Mouse (Mus musculus): ENCODE results near the gene Sec61a1.

Sec61a1 gene

GRCm38 (mm10) chr6:88518404-88519263 lies at the start of gene Sec61a1:
Gene Sec61a1, minus strand, starts transcription at chr6:88518905.
- DNase-seq (ENCODE audit: low spot score in 2 of 2): peak; percentile 91 to 96

- no peak for DNase-seq (ENCODE audit: low spot score in 2 of 2)
These were observed 48.0 kb upstream of the Sec61a1 start for GRCm38 (mm10) chr6:88566676-88567075.

- DNase-seq (ENCODE audit: low spot score in 2 of 2): no peak
These were observed 46.3 kb upstream of the Sec61a1 start for GRCm38 (mm10) chr6:88565033-88565432.

GRCm38 (mm10) chr6:88560156-88560555 lies 41.5 kb upstream of the Sec61a1 start:
- no peak for DNase-seq (ENCODE audit: low spot score in 2 of 2)

- DNase-seq (ENCODE audit: low spot score in 2 of 2): no peak
These were observed 41.0 kb upstream of the Sec61a1 start for GRCm38 (mm10) chr6:88559688-88560087.

- DNase-seq (ENCODE audit: low spot score in 2 of 2): no peak
These were observed 39.4 kb upstream of the Sec61a1 start for GRCm38 (mm10) chr6:88558076-88558475.

GRCm38 (mm10) chr6:88557548-88557947 lies 38.8 kb upstream of the Sec61a1 start:
- DNase-seq (ENCODE audit: low spot score in 2 of 2): no peak

GRCm38 (mm10) chr6:88549916-88550315 lies 31.2 kb upstream of the Sec61a1 start:
- no peak for DNase-seq (ENCODE audit: low spot score in 2 of 2)

- DNase-seq (ENCODE audit: low spot score in 2 of 2): peak; percentile 53 to 57
These were observed 30.6 kb upstream of the Sec61a1 start for GRCm38 (mm10) chr6:88549137-88549814.

- no peak for DNase-seq (ENCODE audit: low spot score in 2 of 2)
These were observed 29.8 kb upstream of the Sec61a1 start for GRCm38 (mm10) chr6:88548405-88549049.

GRCm38 (mm10) chr6:88545397-88545790 lies 26.7 kb upstream of the Sec61a1 start:
- no peak for DNase-seq (ENCODE audit: low spot score in 2 of 2)

- no peak for DNase-seq (ENCODE audit: low spot score in 2 of 2)
These were observed 26.1 kb upstream of the Sec61a1 start for GRCm38 (mm10) chr6:88544644-88545396.

- DNase-seq (ENCODE audit: low spot score in 2 of 2): no peak
These were observed 25.5 kb upstream of the Sec61a1 start for GRCm38 (mm10) chr6:88544241-88544640.

- DNase-seq (ENCODE audit: low spot score in 2 of 2): no peak
These were observed 21.5 kb upstream of the Sec61a1 start for GRCm38 (mm10) chr6:88540093-88540755.

GRCm38 (mm10) chr6:88530306-88530705 lies 11.6 kb upstream of the Sec61a1 start:
- no peak for DNase-seq (ENCODE audit: low spot score in 2 of 2)

GRCm38 (mm10) chr6:88524056-88524455 lies 5.4 kb upstream of the Sec61a1 start:
- DNase-seq (ENCODE audit: low spot score in 2 of 2): no peak

GRCm38 (mm10) chr6:88523451-88523850 lies 4.7 kb upstream of the Sec61a1 start:
- no peak for DNase-seq (ENCODE audit: low spot score in 2 of 2)

GRCm38 (mm10) chr6:88523043-88523442 lies 4.3 kb upstream of the Sec61a1 start:
- DNase-seq (ENCODE audit: low spot score in 2 of 2): no peak

GRCm38 (mm10) chr6:88522606-88523005 lies 3.9 kb upstream of the Sec61a1 start:
- no peak for DNase-seq (ENCODE audit: low spot score in 2 of 2)

GRCm38 (mm10) chr6:88521821-88522220 lies 3.1 kb upstream of the Sec61a1 start:
- DNase-seq (ENCODE audit: low spot score in 2 of 2): no peak

- DNase-seq (ENCODE audit: low spot score in 2 of 2): no peak
These were observed 853 bp downstream of the Sec61a1 start for GRCm38 (mm10) chr6:88517701-88518403.

Data from urinary bladder, postnatal 36 days (tissue).